Mouse (Mus musculus): ENCODE data around the gene Grifin.

The Grifin gene

GRCm38 (mm10) chr5:140564896-140565295, at the start of gene Grifin:
Gene Grifin, minus strand, starts transcription at chr5:140565071.
- DNase-seq (ENCODE audit: low spot score), result no peak

- DNase-seq (ENCODE audit: low spot score), result no peak
Observed at GRCm38 (mm10) chr5:140614141-140614540, 49.3 kb upstream of the Grifin start.

- DNase-seq (ENCODE audit: low spot score), result no peak
Observed at GRCm38 (mm10) chr5:140612191-140612590, 47.3 kb upstream of the Grifin start.

GRCm38 (mm10) chr5:140611611-140612185, 46.8 kb upstream of the Grifin start:
- DNase-seq (ENCODE audit: low spot score), result peak; percentile 79

GRCm38 (mm10) chr5:140611021-140611583, 46.2 kb upstream of the Grifin start:
- peak; percentile 96 for DNase-seq (ENCODE audit: low spot score)

- no peak for DNase-seq (ENCODE audit: low spot score)
Observed at GRCm38 (mm10) chr5:140610273-140611011, 45.6 kb upstream of the Grifin start.

GRCm38 (mm10) chr5:140609511-140610272, 44.8 kb upstream of the Grifin start:
- no peak for DNase-seq (ENCODE audit: low spot score)

GRCm38 (mm10) chr5:140608634-140609015, 43.8 kb upstream of the Grifin start:
- DNase-seq (ENCODE audit: low spot score), result no peak

- DNase-seq (ENCODE audit: low spot score), result peak; percentile 55
Observed at GRCm38 (mm10) chr5:140607836-140608633, 43.2 kb upstream of the Grifin start.

GRCm38 (mm10) chr5:140607001-140607835, 42.3 kb upstream of the Grifin start, which contains the start of gene Lfng:
Gene Lfng, plus strand, starts transcription at chr5:140607320.
- DNase-seq (ENCODE audit: low spot score), result peak; percentile 50

- no peak for DNase-seq (ENCODE audit: low spot score)
Observed at GRCm38 (mm10) chr5:140606386-140606785, 41.5 kb upstream of the Grifin start.

GRCm38 (mm10) chr5:140605228-140605627, 40.4 kb upstream of the Grifin start:
- no peak for DNase-seq (ENCODE audit: low spot score)

- no peak for DNase-seq (ENCODE audit: low spot score)
Observed at GRCm38 (mm10) chr5:140604386-140604785, 39.5 kb upstream of the Grifin start.

GRCm38 (mm10) chr5:140602540-140602939, 37.7 kb upstream of the Grifin start:
- DNase-seq (ENCODE audit: low spot score), result no peak

GRCm38 (mm10) chr5:140601712-140602111, 36.8 kb upstream of the Grifin start:
- DNase-seq (ENCODE audit: low spot score), result no peak

- DNase-seq (ENCODE audit: low spot score), result peak; percentile 50
Observed at GRCm38 (mm10) chr5:140599939-140600338, 35.1 kb upstream of the Grifin start.

- DNase-seq (ENCODE audit: low spot score), result no peak
Observed at GRCm38 (mm10) chr5:140597787-140598186, 32.9 kb upstream of the Grifin start.

- DNase-seq (ENCODE audit: low spot score), result no peak
Observed at GRCm38 (mm10) chr5:140596927-140597588, 32.2 kb upstream of the Grifin start.

- DNase-seq (ENCODE audit: low spot score), result no peak
Observed at GRCm38 (mm10) chr5:140596426-140596825, 31.6 kb upstream of the Grifin start.

- DNase-seq (ENCODE audit: low spot score), result no peak
Observed at GRCm38 (mm10) chr5:140594846-140595245, 30.0 kb upstream of the Grifin start.
